Mouse (Mus musculus) intestine, embryonic 14.5 days (tissue): Measurements from ENCODE around the gene Osgin1. TPM values are rescaled to one million over a fixed set of nuclear protein-coding genes. Genes with fewer than 3 reads are reported as not detected.

ENCODE experiments used
- ATAC-seq: fragments of 200-750 bp; cut with Nextera tagmentation; replicated peaks from 2 replicates; pipeline ENCODE4 v1.8.0; 2017; ENCODE audit warnings: low read depth, moderate number of reproducible peaks, moderate TSS enrichment, moderate library complexity; ENCODE audit not compliant: low FRiP score, low TSS enrichment
- DNase-seq: peaks from one replicate; pipeline ENCODE4 v3.0.0-alpha.2; 2018; ENCODE audit warnings: low spot score
- H3K27ac ChIP-seq: fragments of 300-500 bp; sonication (generic); 2 replicates; pipeline ENCODE4 v1.5.1; 2014; ENCODE audit warnings: low read depth, mild to moderate bottlenecking, control low read depth
- H3K27me3 ChIP-seq: fragments of 300-500 bp; sonication (generic); replicated peaks from 2 replicates; pipeline ENCODE4 v1.6.1; 2014; ENCODE audit warnings: low read length, control low read depth; ENCODE audit not compliant: control insufficient read depth, insufficient read depth
- H3K36me3 ChIP-seq: fragments of 300-500 bp; sonication (generic); 2 replicates; pipeline ENCODE4 v1.6.1; 2014; ENCODE audit warnings: low read length, control low read depth; ENCODE audit not compliant: control insufficient read depth, insufficient read depth
- H3K4me1 ChIP-seq: fragments of 300-500 bp; sonication (generic); replicated peaks from 2 replicates; pipeline ENCODE4 v1.6.1; 2014; ENCODE audit warnings: low read length, control low read depth, mixed read lengths; ENCODE audit not compliant: control insufficient read depth, insufficient read depth
- H3K4me2 ChIP-seq: fragments of 300-500 bp; sonication (generic); 2 replicates; pipeline ENCODE4 v1.6.1; 2014; ENCODE audit warnings: low read length
- H3K4me3 ChIP-seq: fragments of 300-500 bp; sonication (generic); 2 replicates; pipeline ENCODE4 v1.5.1; 2014; ENCODE audit warnings: low read depth, low read length, control low read depth, mixed read lengths
- H3K9ac ChIP-seq: fragments of 300-500 bp; sonication (generic); 2 replicates; pipeline ENCODE4 v1.6.1; 2014; ENCODE audit warnings: mild to moderate bottlenecking, low read length
- H3K9me3 ChIP-seq: fragments of 300-500 bp; sonication (generic); 2 replicates; pipeline ENCODE4 v1.6.1; 2016; ENCODE audit warnings: low read length, control low read depth; ENCODE audit not compliant: control insufficient read depth
- WGBS: fragments of 180-500 bp; shearing (Covaris S2); extraction: QIAGEN DNeasy Blood & Tissue Kit; methylation state at CpG from one replicate; pipeline ENCODE4 v1.1.7; 2014; 5-methylcytosine and 5-hydroxymethylcytosine counted together
- polyA plus RNA-seq: library from polyadenylated mRNA; unstranded; fragments of >200 nt; fragmentation: Nextera tagmentation; extraction: Ambion mirVana; gene quantifications from 2 replicates; pipeline ENCODE4 v1.2.1, GENCODE M21; 2014

The Osgin1 gene
- polyA plus RNA-seq, 1 experiment from 2014 or later = 1.5 TPM

DNA sequence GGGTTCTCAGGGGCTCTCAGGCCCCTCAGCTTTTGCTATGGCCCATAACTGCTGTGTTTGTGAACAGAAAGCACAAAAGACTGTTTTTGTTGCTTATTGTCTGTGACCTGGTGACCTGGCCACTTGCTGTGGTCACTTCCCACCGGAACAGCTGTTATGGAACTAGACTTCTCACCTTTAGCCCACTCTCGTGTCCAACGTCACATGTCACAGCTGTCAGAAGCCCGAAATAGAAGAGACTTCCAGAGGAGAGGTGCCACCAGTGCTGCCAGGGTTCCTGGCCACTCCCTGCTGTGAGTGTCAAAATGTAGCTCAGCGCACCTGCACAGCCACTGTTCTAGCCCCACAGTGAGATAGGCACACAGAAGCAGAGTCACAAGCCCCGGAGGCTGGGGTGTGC lies 34.7 kb upstream of the Osgin1 start:
- Histone ChIP-seq H3K9me3 (no peaks in the 10 kb centered on the region), H3K4me1 (peaks cover 5% of the 10 kb centered on the region), H3K27ac (no peak overlapping the region), H3K9ac (no peak overlapping the region), H3K27me3 (no peaks in the 10 kb centered on the region), H3K4me3 (no peak overlapping the region), H3K4me2 (no peak overlapping the region), H3K36me3 (0 out of 2 replicates have a peak, but pooled peaks cover 4% of the 10 kb centered on the region)
- DNase-seq (no peak), ATAC-seq (no peak)
- WGBS = 84% methylated on average over 6 of the region's 6 CpGs

DNA sequence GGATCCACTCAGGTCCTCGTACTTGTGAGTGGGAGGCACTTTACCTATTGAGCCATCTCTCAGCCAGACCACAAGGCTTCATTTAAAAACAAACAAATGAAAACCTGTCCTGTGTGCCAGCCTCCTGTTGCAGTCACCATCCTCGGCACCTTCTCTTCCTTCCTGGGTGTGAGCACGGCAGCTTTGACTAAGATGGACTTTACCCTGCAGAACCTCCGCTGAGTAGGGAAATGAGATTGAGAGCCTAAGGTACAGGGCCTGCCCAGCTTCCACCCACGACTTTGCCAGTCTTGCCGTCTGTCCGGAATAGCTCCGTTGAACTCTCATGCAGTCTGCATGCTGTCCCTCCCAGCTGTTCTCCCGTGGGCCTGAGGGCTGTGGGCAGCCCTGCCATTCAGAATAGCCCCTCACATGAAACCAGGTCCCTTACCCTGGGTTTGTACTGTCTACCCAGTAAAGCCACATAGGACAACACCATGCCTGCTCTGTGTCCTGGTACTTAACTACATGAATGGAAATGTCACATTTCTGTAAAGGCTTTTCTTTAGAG lies 33.7 kb upstream of the Osgin1 start:
- WGBS = 78% methylated on average over 9 of the region's 9 CpGs
- Histone ChIP-seq H3K9me3 (no peaks in the 10 kb centered on the region), H3K27ac (no peak overlapping the region), H3K9ac (no peak overlapping the region), H3K4me1 (peaks cover 5% of the 10 kb centered on the region), H3K27me3 (no peaks in the 10 kb centered on the region), H3K4me3 (no peak overlapping the region), H3K4me2 (no peak overlapping the region), H3K36me3 (peaks cover 12% of the 10 kb centered on the region; the same call in 1 of the 2 replicates)
- no peak for DNase-seq
- no peak for ATAC-seq

DNA sequence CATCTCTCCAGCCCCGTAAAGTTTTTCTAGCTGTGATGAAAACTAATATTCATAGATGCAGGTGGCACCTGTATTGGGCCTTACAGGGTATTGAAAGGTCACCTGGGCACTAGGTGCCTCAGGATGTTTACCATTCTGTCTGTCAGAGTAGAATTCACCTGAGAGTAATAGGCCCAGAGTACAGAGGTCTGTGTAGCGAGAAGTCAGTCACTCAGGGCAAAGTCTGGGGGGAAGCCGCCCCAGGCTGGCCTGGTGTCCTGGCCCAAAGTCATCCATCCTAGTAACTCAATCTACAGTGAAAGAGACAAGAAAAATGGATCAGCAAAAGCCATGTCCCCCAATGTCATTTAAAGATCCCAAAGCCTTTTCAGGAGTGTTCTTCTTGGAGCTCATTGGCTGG lies 33.0 kb upstream of the Osgin1 start:
- peaks cover 13% of the 10 kb centered on the region; the same call in 1 of the 2 replicates for H3K36me3 ChIP-seq
- no peak overlapping the region for H3K27ac ChIP-seq
- no peaks in the 10 kb centered on the region for H3K4me1 ChIP-seq
- H3K9ac ChIP-seq = no peak overlapping the region
- no peak overlapping the region for H3K4me2 ChIP-seq
- no peak overlapping the region for H3K4me3 ChIP-seq
- DNase-seq (no peak), ATAC-seq (no peak)
- 82% methylated on average over 3 of the region's 3 CpGs for WGBS
- H3K27me3 ChIP-seq = no peaks in the 10 kb centered on the region
- no peaks in the 10 kb centered on the region for H3K9me3 ChIP-seq

DNA sequence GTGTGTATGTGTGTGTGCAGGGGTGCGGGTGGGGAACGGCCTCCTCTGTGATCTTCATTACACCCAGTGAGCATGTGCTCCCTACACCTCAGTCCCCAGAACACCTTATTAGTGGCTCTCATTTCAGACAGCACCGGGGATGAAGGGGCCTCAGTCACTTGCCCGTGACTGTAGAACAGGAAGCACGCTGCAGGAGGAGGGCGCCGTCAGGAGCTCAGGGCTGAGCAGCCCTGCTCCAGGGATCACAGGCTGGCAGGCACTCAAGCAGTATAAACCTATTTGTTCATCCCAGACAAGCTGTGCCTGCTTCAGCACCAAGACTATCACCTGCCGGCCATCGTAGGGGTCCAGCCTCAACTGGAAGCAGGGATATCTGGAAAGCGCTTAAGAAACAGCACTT lies 30.0 kb upstream of the Osgin1 start:
- Histone ChIP-seq H3K9ac (no peak overlapping the region), H3K36me3 (peaks cover 40% of the 10 kb centered on the region), H3K4me2 (no peak overlapping the region), H3K4me3 (no peak overlapping the region), H3K9me3 (no peaks in the 10 kb centered on the region), H3K27me3 (no peaks in the 10 kb centered on the region), H3K27ac (no peak overlapping the region), H3K4me1 (no peaks in the 10 kb centered on the region)
- ATAC-seq (no peak), DNase-seq (no peak)
- WGBS = 72% methylated on average over 10 of the region's 10 CpGs

DNA sequence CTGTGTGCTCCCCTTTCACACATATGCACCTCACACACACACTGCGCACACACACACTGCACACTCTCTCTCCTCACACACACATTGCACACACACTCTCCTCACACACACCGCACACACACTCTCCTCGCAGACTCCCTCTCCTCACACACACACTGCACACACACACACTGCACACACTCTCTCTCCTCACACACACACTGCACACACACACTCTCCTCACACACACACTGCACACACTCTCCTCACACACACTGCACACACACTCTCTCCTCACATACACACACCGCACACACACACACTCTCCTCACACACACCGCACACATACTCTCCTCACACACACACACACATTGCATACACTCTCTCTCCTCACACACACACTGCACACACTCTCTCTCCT lies 29.3 kb upstream of the Osgin1 start:
- H3K36me3 ChIP-seq = peaks cover 47% of the 10 kb centered on the region
- WGBS = 95% methylated on average over 5 of the region's 5 CpGs
- H3K9ac ChIP-seq = no peak overlapping the region
- no peak overlapping the region for H3K27ac ChIP-seq
- no peaks in the 10 kb centered on the region for H3K9me3 ChIP-seq
- no peaks in the 10 kb centered on the region for H3K4me1 ChIP-seq
- no peaks in the 10 kb centered on the region for H3K27me3 ChIP-seq
- DNase-seq (no peak), ATAC-seq (no peak)
- H3K4me2 ChIP-seq = no peak overlapping the region
- H3K4me3 ChIP-seq = no peak overlapping the region

DNA sequence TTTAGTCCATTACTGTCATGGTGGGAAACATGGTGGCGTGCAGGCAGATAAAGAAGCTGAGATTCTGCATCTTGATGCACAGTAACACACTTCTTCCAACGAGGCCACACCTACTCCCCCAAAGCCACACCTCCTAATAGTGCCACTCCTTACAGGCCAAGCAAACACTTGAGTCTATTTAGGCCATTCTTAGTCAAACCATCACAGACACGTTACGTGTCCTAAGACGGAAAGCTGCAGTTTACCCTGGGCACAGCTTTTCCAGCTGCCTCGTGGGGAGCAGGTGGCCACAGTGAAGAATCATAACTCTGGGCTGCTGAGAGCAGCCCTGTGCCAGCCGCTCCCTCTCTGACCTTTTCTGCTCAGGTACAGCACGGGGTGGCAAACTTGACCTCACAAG lies 25.6 kb upstream of the Osgin1 start:
- no peaks in the 10 kb centered on the region for H3K4me1 ChIP-seq
- H3K27me3 ChIP-seq = no peaks in the 10 kb centered on the region
- peaks cover 58% of the 10 kb centered on the region for H3K36me3 ChIP-seq
- no peak for ATAC-seq
- WGBS = 90% methylated on average over 8 of the region's 8 CpGs
- DNase-seq = no peak
- no peaks in the 10 kb centered on the region for H3K9me3 ChIP-seq
- no peak overlapping the region for H3K4me3 ChIP-seq
- no peak overlapping the region for H3K9ac ChIP-seq
- no peak overlapping the region for H3K4me2 ChIP-seq
- no peak overlapping the region for H3K27ac ChIP-seq

DNA sequence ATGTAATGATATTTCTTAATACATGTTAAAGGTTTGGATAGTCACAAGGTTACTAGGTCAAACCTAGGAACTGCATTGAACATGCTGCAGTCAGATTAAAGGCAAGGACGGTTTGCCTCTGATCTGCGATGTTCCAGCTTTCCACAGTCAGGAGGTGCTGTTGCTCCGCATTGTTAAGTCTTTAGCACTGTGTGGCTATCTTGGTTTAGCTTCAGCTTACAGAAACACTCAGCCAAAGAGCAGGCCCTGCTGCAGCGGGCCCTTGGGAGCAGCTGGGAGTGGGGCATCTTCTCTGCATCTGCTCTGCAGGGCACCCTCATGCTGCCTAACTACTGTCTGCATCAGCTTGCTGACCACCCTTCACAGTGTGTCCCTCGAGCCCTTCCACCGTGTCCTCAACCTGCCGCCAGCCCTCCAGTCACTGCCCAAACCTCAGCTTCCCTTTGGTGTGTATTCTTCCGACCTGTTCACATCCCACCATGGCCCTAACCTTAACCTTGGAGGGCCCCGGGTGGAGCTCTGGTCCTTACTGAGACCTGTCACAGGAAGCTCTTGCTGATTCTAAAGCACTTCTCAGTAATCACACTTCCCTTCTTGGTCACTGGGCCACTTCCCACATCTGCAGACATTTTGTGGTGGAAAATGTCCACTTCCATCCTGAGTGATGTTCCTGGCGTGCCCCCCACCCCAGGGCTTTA lies 21.7 kb upstream of the Osgin1 start:
- 54% methylated on average over 10 of the region's 10 CpGs for WGBS
- no peak overlapping the region for H3K27ac ChIP-seq
- no peaks in the 10 kb centered on the region for H3K27me3 ChIP-seq
- H3K4me1 ChIP-seq = no peaks in the 10 kb centered on the region
- H3K9ac ChIP-seq = no peak overlapping the region
- H3K4me2 ChIP-seq = no peak overlapping the region
- no peak overlapping the region for H3K4me3 ChIP-seq
- peaks cover 39% of the 10 kb centered on the region for H3K36me3 ChIP-seq
- H3K9me3 ChIP-seq = no peaks in the 10 kb centered on the region
- DNase-seq = no peak
- ATAC-seq = no peak; the same call in 1 of the 2 replicates

DNA sequence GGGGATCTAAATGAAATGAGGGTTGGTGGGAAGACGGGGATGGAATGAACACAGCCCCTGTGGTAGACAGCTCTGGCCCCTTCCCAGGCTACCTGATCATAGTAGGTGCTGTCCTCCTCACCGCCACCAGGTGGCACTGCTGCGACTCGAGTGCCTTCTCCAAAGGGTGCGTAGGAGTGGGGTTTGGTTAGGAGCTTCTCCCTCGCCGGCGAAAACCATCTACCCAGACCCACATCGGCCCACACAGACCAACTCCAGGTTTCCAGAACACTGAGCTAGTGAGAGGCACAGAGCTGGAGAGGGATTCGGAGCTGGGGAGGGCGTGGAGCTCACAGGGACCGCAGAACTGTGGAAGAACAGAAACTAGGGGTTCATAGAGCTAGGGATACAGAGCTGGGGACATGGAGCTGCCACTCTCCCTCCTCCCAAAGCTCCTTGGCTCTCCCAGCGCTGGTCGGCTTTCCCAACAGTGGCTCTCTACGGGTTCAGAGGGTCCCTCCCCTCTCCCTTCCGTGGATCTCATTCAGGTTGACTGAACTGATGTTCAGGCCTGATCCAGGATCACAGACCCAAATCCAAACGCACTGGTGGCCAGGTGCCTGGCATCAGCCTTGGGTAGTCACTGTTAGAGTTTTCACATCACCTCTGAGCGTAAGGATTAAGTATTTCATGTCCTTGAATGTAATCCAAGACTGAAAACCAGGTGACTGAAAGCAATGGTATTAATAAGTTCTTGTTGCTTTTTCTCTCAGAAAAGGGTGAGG lies 21.0 kb upstream of the Osgin1 start:
- Histone ChIP-seq H3K9me3 (no peaks in the 10 kb centered on the region), H3K27me3 (no peaks in the 10 kb centered on the region), H3K4me2 (peak overlapping the region; percentile 39), H3K36me3 (peaks cover 32% of the 10 kb centered on the region), H3K27ac (no peak overlapping the region), H3K4me1 (no peaks in the 10 kb centered on the region), H3K4me3 (0 out of 2 replicates have a peak overlapping the region, but pooled peaks have one; percentile 10), H3K9ac (peak overlapping the region; percentile 34)
- DNase-seq = peak; percentile 90
- WGBS = 12% methylated on average over 18 of the region's 18 CpGs
- peak; percentile 67 for ATAC-seq
